Mouse (Mus musculus) MEL (cell line): Measurements from ENCODE around the gene Asic3. TPM values are rescaled to one million over a fixed set of nuclear protein-coding genes. Genes with fewer than 3 reads are reported as not detected.

Source experiments
- DNase-seq: peaks from one replicate; pipeline ENCODE4 v3.0.0; 2011; ENCODE audit warnings: low read depth, low spot score
- H3K27ac ChIP-seq: 2 replicates; pipeline ENCODE4 v1.5.1; 2012; ENCODE audit warnings: low read depth, mild to moderate bottlenecking, control low read depth, low read length, moderate library complexity; ENCODE audit not compliant: control insufficient read depth
- H3K27me3 ChIP-seq, 2 experiments: fragments of 150-350 bp in 1 of 2; sonication (generic) in 1 of 2; 2 replicates each; pipeline ENCODE4 v1.6.1; 2012; ENCODE audit warnings: low read length in 2 of 2, mild to moderate bottlenecking in 2 of 2, improper control_type of control experiment in 1 of 2, moderate library complexity in 1 of 2; ENCODE audit not compliant: insufficient read depth in 2 of 2, control insufficient read depth in 1 of 2
- H3K36me3 ChIP-seq, 2 experiments: 2 replicates each; pipeline ENCODE4 v1.6.1; 2012 to 2014; ENCODE audit warnings: low read length in 2 of 2, improper control_type of control experiment in 1 of 2, inconsistent platforms in 1 of 2, mild to moderate bottlenecking in 1 of 2; ENCODE audit not compliant: insufficient read depth in 2 of 2, control insufficient read depth in 1 of 2
- H3K4me1 ChIP-seq, 2 experiments: fragments of 150-350 bp in 1 of 2; sonication (generic) in 1 of 2; 2 replicates each; pipeline ENCODE4 v1.6.1; 2012; ENCODE audit warnings: low read length in 2 of 2, improper control_type of control experiment in 1 of 2, mild to moderate bottlenecking in 1 of 2; ENCODE audit not compliant: insufficient read depth in 2 of 2, control insufficient read depth in 1 of 2
- H3K4me3 ChIP-seq, 2 experiments: fragments of 150-350 bp in 1 of 2; sonication (generic) in 1 of 2; 2 replicates each; pipeline ENCODE4 v1.5.1; 2012; ENCODE audit warnings: low read depth in 2 of 2, low read length in 2 of 2, mild to moderate bottlenecking in 2 of 2, moderate library complexity in 2 of 2, control low read depth in 1 of 2, improper control_type of control experiment in 1 of 2; ENCODE audit not compliant: control insufficient read depth in 1 of 2, insufficient read depth in 1 of 2
- H3K79me2 ChIP-seq: 2 replicates; pipeline ENCODE4 v1.6.1; 2012; ENCODE audit warnings: mild to moderate bottlenecking, low read length, moderate library complexity; ENCODE audit not compliant: control insufficient read depth, poor library complexity, insufficient read depth
- H3K9ac ChIP-seq: 2 replicates; pipeline ENCODE4 v1.6.1; 2012; ENCODE audit warnings: low read depth, mild to moderate bottlenecking, control low read depth, low read length, moderate library complexity; ENCODE audit not compliant: control insufficient read depth, poor library complexity, severe bottlenecking
- H3K9me3 ChIP-seq: fragments of 150-350 bp; sonication (generic); replicated peaks from 2 replicates; pipeline ENCODE4 v1.6.1; 2012; ENCODE audit warnings: mild to moderate bottlenecking, low read length, improper control_type of control experiment, moderate library complexity; ENCODE audit not compliant: insufficient read depth
- CHD1 ChIP-seq: IDR thresholded peaks from 2 replicates; pipeline ENCODE4 v1.6.1; 2012; ENCODE audit warnings: low read depth, mild to moderate bottlenecking, inconsistent platforms, low read length, improper control_type of control experiment
- CHD2 ChIP-seq: IDR thresholded peaks from 2 replicates; pipeline ENCODE4 v1.6.1; 2011; ENCODE audit warnings: low read length, improper control_type of control experiment
- CTCF ChIP-seq, 3 experiments: IDR thresholded peaks in 2 of 3; conservative IDR thresholded peaks in 1 of 3; 2 replicates each; pipeline ENCODE4 v1.5.1; 2011 to 2012; ENCODE audit warnings: low read length in 3 of 3, low read depth in 2 of 3, mild to moderate bottlenecking in 2 of 3, improper control_type of control experiment in 1 of 3, inconsistent platforms in 1 of 3, mixed read lengths in 1 of 3, moderate library complexity in 1 of 3; ENCODE audit not compliant: control insufficient read depth in 1 of 3, insufficient read depth in 1 of 3, poor library complexity in 1 of 3, severe bottlenecking in 1 of 3
- MAFK ChIP-seq: IDR thresholded peaks from 2 replicates; pipeline ENCODE4 v1.6.1; 2011; ENCODE audit warnings: low read depth, mild to moderate bottlenecking, low read length, improper control_type of control experiment, borderline replicate concordance
- MYB ChIP-seq: IDR thresholded peaks from 2 replicates; pipeline ENCODE4 v1.6.1; 2011; ENCODE audit warnings: mild to moderate bottlenecking, low read depth, low read length, improper control_type of control experiment
- RAD21 ChIP-seq: IDR thresholded peaks from 2 replicates; pipeline ENCODE4 v1.6.1; 2011; ENCODE audit warnings: mild to moderate bottlenecking, low read depth, low read length, improper control_type of control experiment
- SMC3 ChIP-seq: IDR thresholded peaks from 2 replicates; pipeline ENCODE4 v1.6.1; 2011; ENCODE audit warnings: low read depth, low read length, improper control_type of control experiment
- TCF12 ChIP-seq: IDR thresholded peaks from 2 replicates; pipeline ENCODE4 v1.6.1; 2014; ENCODE audit warnings: low read depth, mild to moderate bottlenecking, inconsistent platforms, low read length, improper control_type of control experiment, moderate library complexity
- ZKSCAN1 ChIP-seq: IDR thresholded peaks from 2 replicates; pipeline ENCODE4 v1.6.1; 2012; ENCODE audit warnings: low read depth, mild to moderate bottlenecking, inconsistent platforms, low read length, improper control_type of control experiment, moderate library complexity
- ZMIZ1 ChIP-seq: IDR thresholded peaks from 2 replicates; pipeline ENCODE4 v1.6.1; 2012; ENCODE audit warnings: low read depth, mild to moderate bottlenecking, inconsistent platforms, low read length, improper control_type of control experiment, moderate library complexity
- polyA plus RNA-seq, 2 experiments: library from polyadenylated mRNA; stranded (reverse) in 1 of 2; unstranded in 1 of 2; fragments of >175 nt in 1 of 2; fragments of >200 nt in 1 of 2; gene quantifications; 2 replicates each; pipeline versions ENCODE4 v1.2.1 to v1.2.4; 2012; ENCODE audit warnings: low replicate concordance in 2 of 2, low read depth in 1 of 2; ENCODE audit not compliant: insufficient read length in 2 of 2, insufficient read depth in 1 of 2, missing spikeins in 1 of 2
- total RNA-seq: library from RNA; depleted of rRNA; stranded (reverse); fragments of 300-350 nt; gene quantifications from 2 replicates; pipeline ENCODE4 v1.2.3, GENCODE M21; 2012; rRNA removed

Gene Asic3
- total and polyA plus RNA-seq, 3 experiments, result 0.04 to 0.35 TPM; not detected in 1

DNA sequence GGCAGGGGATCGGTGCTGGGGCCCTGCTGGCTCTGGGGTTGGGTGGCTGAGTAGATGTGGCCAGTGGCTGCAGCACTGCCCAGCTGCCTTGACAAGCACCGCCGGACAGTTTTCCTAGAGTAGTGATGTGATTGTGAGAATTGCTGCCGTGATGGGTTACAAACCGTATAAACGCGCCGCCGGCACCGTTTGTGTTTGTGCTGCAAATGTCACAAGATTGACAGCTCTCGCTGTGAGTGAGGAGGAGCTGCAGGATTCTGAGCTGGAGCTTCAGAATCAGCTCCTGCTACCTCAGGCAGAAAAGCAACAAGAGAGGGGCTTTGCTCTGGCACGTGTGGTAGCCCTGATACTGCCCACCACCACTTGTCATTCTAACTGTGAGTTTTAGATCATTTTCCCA lies 53.6 kb downstream of the Asic3 start:
- no peak for DNase-seq
- no peak overlapping the region for H3K9ac ChIP-seq
- H3K4me1 ChIP-seq, result no peaks in the 10 kb centered on the region
- no peaks in the 10 kb centered on the region for H3K9me3 ChIP-seq
- TF ChIP-seq TCF12 (no peak), ZMIZ1 (no peak), SMC3 (no peak), CTCF (IDR thresholded peaks at IDR 0.05 in 2 of 3, conservative IDR thresholded peaks at IDR 0.05 in 1 of 3; ENCODE audit: control insufficient read depth in 1 of 3, insufficient read depth in 1 of 3, low read depth in 2 of 3, low read length in 3 of 3, poor library complexity in 1 of 3, severe bottlenecking in 1 of 3) (no peak), CHD1 (no peak), ZKSCAN1 (no peak), RAD21 (no peak), MYB (no peak), MAFK (no peak), CHD2 (no peak)
- TF ChIP-seq, all 39 proteins: peak for 0
- Histone ChIP-seq H3K27ac (no peak overlapping the region), H3K4me3 (no peak overlapping the region), H3K79me2 (peaks cover 39% of the 10 kb centered on the region), H3K27me3 (no peaks in the 10 kb centered on the region), H3K36me3 (peaks cover 2 to 4% of the 10 kb centered on the region in 2 experiments; a peak in 2 of 4 replicates)

Other genes starting within 250 kb of the Asic3 start
- gene Nupl2, start 248.4 kb upstream of the Asic3 start, total RNA-seq, result 11.9 and 13.8 TPM in 2 replicates
- 100 to 1,000 TPM in 1 of 2 experiments, 10 to 100 TPM in 1; 23.1 to 121 TPM for gene Nupl2, start 248.4 kb upstream of the Asic3 start, polyA plus RNA-seq
- 1.8 and 2.0 TPM in 2 replicates for gene Kcnh2, start 61.8 kb upstream of the Asic3 start, total RNA-seq
- 1 to 10 TPM in 1 of 2 experiments, not detected in 1; 6.8 TPM for gene Kcnh2, start 61.8 kb upstream of the Asic3 start, polyA plus RNA-seq
- gene Nos3, start 48.6 kb upstream of the Asic3 start, total RNA-seq, result 2.0 and 3.9 TPM in 2 replicates
- 1 to 10 TPM in 1 of 2 experiments, not detected in 1; 6.2 TPM for gene Nos3, start 48.6 kb upstream of the Asic3 start, polyA plus RNA-seq
- gene Atg9b, start 21.2 kb upstream of the Asic3 start, total RNA-seq, result 30.2 and 41.2 TPM in 2 replicates
- 10 to 100 TPM in 1 of 2 experiments, not detected in 1; 41.5 TPM for gene Atg9b, start 21.2 kb upstream of the Asic3 start, polyA plus RNA-seq
- 72.4 and 76.9 TPM in 2 replicates for gene Abcb8, start 19.7 kb upstream of the Asic3 start, total RNA-seq
- gene Abcb8, start 19.7 kb upstream of the Asic3 start, polyA plus RNA-seq, result 100 to 1,000 TPM in 1 of 2 experiments, not detected in 1; 124 TPM
- 18.2 and 24.8 TPM in 2 replicates for gene Cdk5, start 10.1 kb downstream of the Asic3 start, total RNA-seq
- 10 to 100 TPM in 1 of 2 experiments, not detected in 1; 82.6 TPM for gene Cdk5, start 10.1 kb downstream of the Asic3 start, polyA plus RNA-seq
- gene Slc4a2, start 10.4 kb downstream of the Asic3 start, total RNA-seq, result 20.1 and 20.9 TPM in 2 replicates
- 10 to 100 TPM in 1 of 2 experiments, not detected in 1; 56.3 TPM for gene Slc4a2, start 10.4 kb downstream of the Asic3 start, polyA plus RNA-seq
- gene Fastk, start 31.9 kb downstream of the Asic3 start, total RNA-seq, result 87.6 and 111 TPM in 2 replicates
- gene Fastk, start 31.9 kb downstream of the Asic3 start, polyA plus RNA-seq, result 100 to 1,000 TPM; 228 to 273 TPM
- gene Tmub1, start 34.5 kb downstream of the Asic3 start, total RNA-seq, result 16.4 and 17.8 TPM in 2 replicates
- gene Tmub1, start 34.5 kb downstream of the Asic3 start, polyA plus RNA-seq, result 10 to 100 TPM in 1 of 2 experiments, not detected in 1; 36.0 TPM
- gene Agap3, start 38.8 kb downstream of the Asic3 start, total RNA-seq, result 104 and 116 TPM in 2 replicates
- 100 to 1,000 TPM; 138 to 203 TPM for gene Agap3, start 38.8 kb downstream of the Asic3 start, polyA plus RNA-seq
- 0.08 and 0.36 TPM in 2 replicates for gene Gbx1, start 113.8 kb downstream of the Asic3 start, total RNA-seq
- gene Gbx1, start 113.8 kb downstream of the Asic3 start, polyA plus RNA-seq, result under 1 TPM in 1 of 2 experiments, not detected in 1; 0.49 TPM
- gene Asb10, start 127.6 kb downstream of the Asic3 start, total RNA-seq, result 0.12 and 0.13 TPM in 2 replicates
- under 1 TPM in 1 of 2 experiments, not detected in 1; 0.32 TPM for gene Asb10, start 127.6 kb downstream of the Asic3 start, polyA plus RNA-seq
- not detected in 2 replicates for gene 4931409K22Rik, start 143.4 kb downstream of the Asic3 start, total RNA-seq
- not detected for gene 4931409K22Rik, start 143.4 kb downstream of the Asic3 start, polyA plus RNA-seq
- 228 and 257 TPM in 2 replicates for gene Abcf2, start 164.1 kb downstream of the Asic3 start, total RNA-seq
- gene Abcf2, start 164.1 kb downstream of the Asic3 start, polyA plus RNA-seq, result 100 to 1,000 TPM in 1 of 2 experiments, not detected in 1; 244 TPM
- gene Chpf2, start 173.3 kb downstream of the Asic3 start, total RNA-seq, result 37.1 and 37.9 TPM in 2 replicates
- gene Chpf2, start 173.3 kb downstream of the Asic3 start, polyA plus RNA-seq, result 10 to 100 TPM in 1 of 2 experiments, not detected in 1; 39.7 TPM
- gene Smarcd3, start 211.0 kb downstream of the Asic3 start, total RNA-seq, result 2.1 and 2.7 TPM in 2 replicates
- gene Smarcd3, start 211.0 kb downstream of the Asic3 start, polyA plus RNA-seq, result 10 to 100 TPM in 1 of 2 experiments, not detected in 1; 16.5 TPM